Mouse (Mus musculus) forebrain, embryonic 15.5 days (tissue): ENCODE data around the gene Ceacam12. TPM values are rescaled to one million over a fixed set of nuclear protein-coding genes. Genes with fewer than 3 reads are reported as not detected.
"Not testable (repeated sequence)": the region's sequence is repeated elsewhere in the genome, so short reads cannot be mapped to it uniquely, and the experiment has no call there.

ENCODE experiments used
- ATAC-seq: fragments of 200-750 bp; cut with Nextera tagmentation; replicated peaks from 2 replicates; pipeline ENCODE4 v1.8.0; 2017; ENCODE audit warnings: mild to moderate bottlenecking, moderate TSS enrichment, moderate library complexity
- H3K27ac ChIP-seq: fragments of 300-500 bp; sonication (generic); replicated peaks from 2 replicates; pipeline ENCODE4 v1.5.1; 2015; ENCODE audit warnings: mild to moderate bottlenecking, inconsistent platforms
- H3K27me3 ChIP-seq: fragments of 300-500 bp; sonication (generic); 2 replicates; pipeline ENCODE4 v1.6.1; 2015; ENCODE audit warnings: inconsistent platforms
- H3K36me3 ChIP-seq: fragments of 300-500 bp; sonication (generic); 2 replicates; pipeline ENCODE4 v1.6.1; 2015; ENCODE audit warnings: mild to moderate bottlenecking, inconsistent platforms
- H3K4me1 ChIP-seq: fragments of 300-500 bp; sonication (generic); 2 replicates; pipeline ENCODE4 v1.6.1; 2015; ENCODE audit warnings: inconsistent platforms
- H3K4me2 ChIP-seq: fragments of 300-500 bp; sonication (generic); replicated peaks from 2 replicates; pipeline ENCODE4 v1.6.1; 2015; ENCODE audit warnings: mild to moderate bottlenecking, inconsistent platforms
- H3K4me3 ChIP-seq: fragments of 300-500 bp; sonication (generic); 2 replicates; pipeline ENCODE4 v1.5.1; 2015; ENCODE audit warnings: mild to moderate bottlenecking, inconsistent platforms
- H3K9ac ChIP-seq: fragments of 300-500 bp; sonication (generic); replicated peaks from 2 replicates; pipeline ENCODE4 v1.6.1; 2015; ENCODE audit warnings: mild to moderate bottlenecking, inconsistent platforms
- H3K9me3 ChIP-seq: fragments of 300-500 bp; sonication (generic); 2 replicates; pipeline ENCODE4 v1.6.1; 2016; ENCODE audit warnings: inconsistent platforms
- WGBS: fragments of 180-500 bp; shearing (Covaris S2); methylation state at CpG from one replicate; pipeline ENCODE4 v1.1.7; 2015; ENCODE audit warnings: mixed read lengths; 5-methylcytosine and 5-hydroxymethylcytosine counted together
- microRNA-seq: library from miRNA; unstranded; fragments of <30 nt; microRNA quantifications from one replicate; pipeline ENCODE4, GENCODE M21; 2016
- polyA plus RNA-seq: library from polyadenylated mRNA; unstranded; fragments of >200 nt; fragmentation: Nextera tagmentation; extraction: Ambion mirVana; gene quantifications from 2 replicates; pipeline ENCODE4 v1.2.1, GENCODE M21; 2015

Gene Ceacam12
- polyA plus RNA-seq, result not detected in 2 replicates

GRCm38 (mm10) chr7:18065629-18066028 is at the start of gene Ceacam12:
Ceacam12 (plus strand) TSS chr7:18065929.
- 84% methylated on average over 1 of the region's 1 CpGs for WGBS
- H3K4me2 ChIP-seq, result no peak within 1 kb of the TSS
- ATAC-seq, result no peak
- H3K4me3 ChIP-seq, result no peak within 1 kb of the TSS
- no peaks in the 10 kb centered on the region for H3K4me1 ChIP-seq
- peaks cover 31% of the 10 kb centered on the region for H3K9me3 ChIP-seq
- no peak within 1 kb of the TSS for H3K9ac ChIP-seq
- H3K27me3 ChIP-seq, result no peaks in the 10 kb centered on the region
- H3K27ac ChIP-seq, result no peak within 1 kb of the TSS
- no peaks in the 10 kb centered on the region for H3K36me3 ChIP-seq

GRCm38 (mm10) chr7:18073821-18074220 is 8.1 kb downstream of the Ceacam12 start:
- 84% methylated on average over 1 of the region's 1 CpGs for WGBS
- H3K27me3 ChIP-seq, H3K9ac ChIP-seq, H3K4me1 ChIP-seq, H3K4me2 ChIP-seq, H3K4me3 ChIP-seq, H3K36me3 ChIP-seq, ATAC-seq, H3K27ac ChIP-seq: not testable (repeated sequence)
- peaks cover 47% of the 10 kb centered on the region for H3K9me3 ChIP-seq

- 36% methylated on average over 2 of the region's 2 CpGs for WGBS
- no peak overlapping the region for H3K27ac ChIP-seq
- H3K4me1 ChIP-seq, result no peaks in the 10 kb centered on the region
- H3K9me3 ChIP-seq, result peaks cover 28% of the 10 kb centered on the region
- ATAC-seq, result no peak
- no peaks in the 10 kb centered on the region for H3K36me3 ChIP-seq
- no peak overlapping the region for H3K4me3 ChIP-seq
- no peak overlapping the region for H3K4me2 ChIP-seq
- H3K27me3 ChIP-seq, result no peaks in the 10 kb centered on the region
- H3K9ac ChIP-seq, result no peak overlapping the region
Measured at GRCm38 (mm10) chr7:18100785-18101184, 35.1 kb downstream of the Ceacam12 start.

Small RNAs within 50 kb of the gene (microRNA-seq; reads per million reads assigned to microRNA genes)
- not detected for gene Gm22414

Other genes with a start within 250 kb of the Ceacam12 start
- gene Gm5155, start 194.2 kb upstream of the Ceacam12 start, polyA plus RNA-seq, result not detected in 2 replicates
- gene Ceacam11, start 93.8 kb upstream of the Ceacam12 start, polyA plus RNA-seq, result not detected in 2 replicates
- not detected in 2 replicates for gene Ceacam13, start 56.0 kb upstream of the Ceacam12 start, polyA plus RNA-seq
- gene Igfl3, start 110.6 kb downstream of the Ceacam12 start, polyA plus RNA-seq, result not detected in 2 replicates
- gene Mill1, start 179.4 kb downstream of the Ceacam12 start, polyA plus RNA-seq, result not detected in 2 replicates